Mouse (Mus musculus) heart, embryonic 16.5 days (tissue): ENCODE measurements around the gene Ifit3. TPM values are rescaled to one million over a fixed set of nuclear protein-coding genes. Genes with fewer than 3 reads are reported as not detected.
A peak's percentile ranks its signal among the peaks of the same experiment; 100 is the strongest.

ENCODE experiments used
- ATAC-seq: fragments of 200-750 bp; cut with Nextera tagmentation; replicated peaks from 2 replicates; pipeline ENCODE4 v1.8.0; 2017; ENCODE audit warnings: moderate number of reproducible peaks; ENCODE audit not compliant: insufficient read depth, low FRiP score; ENCODE audit errors: extremely low read depth
- H3K27ac ChIP-seq: fragments of 300-500 bp; sonication (generic); 2 replicates; pipeline ENCODE4 v1.5.1; 2014; ENCODE audit warnings: mild to moderate bottlenecking, low read length, control low read depth, moderate library complexity
- H3K27me3 ChIP-seq: fragments of 300-500 bp; sonication (generic); 2 replicates; pipeline ENCODE4 v1.6.1; 2014; ENCODE audit warnings: low read length, mixed read lengths; ENCODE audit not compliant: control insufficient read depth, insufficient read depth
- H3K36me3 ChIP-seq: fragments of 300-500 bp; sonication (generic); 2 replicates; pipeline ENCODE4 v1.6.1; 2014; ENCODE audit not compliant: control insufficient read depth, insufficient read depth
- H3K4me1 ChIP-seq: fragments of 300-500 bp; sonication (generic); 2 replicates; pipeline ENCODE4 v1.6.1; 2014; ENCODE audit warnings: low read length, mixed read lengths; ENCODE audit not compliant: control insufficient read depth, insufficient read depth
- H3K4me2 ChIP-seq: fragments of 300-500 bp; sonication (generic); 2 replicates; pipeline ENCODE4 v1.6.1; 2014; ENCODE audit warnings: low read depth, mild to moderate bottlenecking, control low read depth, low read length
- H3K4me3 ChIP-seq: fragments of 300-500 bp; sonication (generic); 2 replicates; pipeline ENCODE4 v1.5.1; 2014; ENCODE audit warnings: mild to moderate bottlenecking, control low read depth, low read length
- H3K9ac ChIP-seq: fragments of 300-500 bp; sonication (generic); 2 replicates; pipeline ENCODE4 v1.6.1; 2014; ENCODE audit warnings: low read length, control low read depth
- H3K9me3 ChIP-seq: fragments of 300-500 bp; sonication (generic); replicated peaks from 2 replicates; pipeline ENCODE4 v1.6.1; 2016; ENCODE audit warnings: low read length; ENCODE audit not compliant: control insufficient read depth
- WGBS: fragments of 180-500 bp; shearing (Covaris S2); extraction: QIAGEN DNeasy Blood & Tissue Kit; methylation state at CpG from one replicate; pipeline ENCODE4 v1.1.7; 2014; 5-methylcytosine and 5-hydroxymethylcytosine counted together
- polyA plus RNA-seq: library from polyadenylated mRNA; unstranded; fragments of >200 nt; fragmentation: Nextera tagmentation; extraction: Ambion mirVana; gene quantifications from 2 replicates; pipeline ENCODE4 v1.2.1, GENCODE M21; 2015

Gene Ifit3
- polyA plus RNA-seq, 1 experiment from 2014 or later, result 3.7 TPM

GRCm38 (mm10) chr19:34554061-34554460 lies 29.3 kb upstream of the Ifit3 start:
- Histone ChIP-seq H3K4me3 (no peak overlapping the region), H3K27me3 (no peaks in the 10 kb centered on the region), H3K4me2 (no peak overlapping the region), H3K27ac (peak overlapping the region; percentile 85), H3K4me1 (peaks cover 14% of the 10 kb centered on the region), H3K9ac (no peak overlapping the region), H3K36me3 (no peaks in the 10 kb centered on the region; the same call in 1 of the 2 replicates), H3K9me3 (no peaks in the 10 kb centered on the region)
- no peak for ATAC-seq

GRCm38 (mm10) chr19:34556621-34557020 lies 26.7 kb upstream of the Ifit3 start:
- H3K4me1 ChIP-seq, result peaks cover 14% of the 10 kb centered on the region
- no peak overlapping the region for H3K4me2 ChIP-seq
- H3K4me3 ChIP-seq, result no peak overlapping the region
- H3K9ac ChIP-seq, result no peak overlapping the region
- no peaks in the 10 kb centered on the region for H3K27me3 ChIP-seq
- no peak overlapping the region for H3K27ac ChIP-seq
- no peak for ATAC-seq
- H3K36me3 ChIP-seq, result no peaks in the 10 kb centered on the region; the same call in 1 of the 2 replicates
- no peaks in the 10 kb centered on the region for H3K9me3 ChIP-seq
- WGBS, result 59% methylated on average over 3 of the region's 3 CpGs

GRCm38 (mm10) chr19:34562556-34562955 lies 20.8 kb upstream of the Ifit3 start:
- Histone ChIP-seq H3K9ac (no peak overlapping the region), H3K27ac (no peak overlapping the region), H3K4me1 (0 out of 2 replicates have a peak, but pooled peaks cover 2% of the 10 kb centered on the region), H3K4me2 (no peak overlapping the region), H3K27me3 (no peaks in the 10 kb centered on the region), H3K4me3 (no peak overlapping the region), H3K9me3 (no peaks in the 10 kb centered on the region), H3K36me3 (no peaks in the 10 kb centered on the region; the same call in 1 of the 2 replicates)
- no peak for ATAC-seq

DNA sequence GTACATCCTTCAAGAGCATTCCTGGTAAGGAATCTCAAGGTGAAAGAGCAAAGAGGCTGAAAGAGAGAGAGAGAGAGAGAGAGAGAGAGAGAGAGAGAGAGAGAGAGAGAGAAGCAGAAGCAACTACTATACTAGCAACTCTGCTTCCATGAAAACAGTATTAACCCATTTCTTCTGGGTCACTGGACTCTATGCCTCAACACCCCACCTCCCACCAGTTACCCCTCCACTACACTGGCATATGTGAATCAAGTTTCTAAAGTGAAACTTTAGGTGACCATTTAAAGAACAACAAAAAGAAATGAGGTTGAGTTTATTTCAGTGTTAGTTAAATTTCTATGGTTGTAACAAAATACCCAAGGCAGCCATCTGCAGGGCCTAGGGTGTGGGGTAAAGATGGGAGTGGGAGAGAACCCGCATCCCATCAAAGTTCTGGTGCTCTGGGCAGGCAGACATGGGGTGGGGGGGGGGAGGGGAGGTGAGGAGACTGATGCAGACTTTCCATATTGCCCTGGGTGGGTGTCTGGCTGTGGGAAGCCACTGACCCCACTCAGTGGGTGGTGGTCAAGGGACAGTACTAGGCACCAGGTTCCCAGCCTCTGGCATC lies 17.1 kb upstream of the Ifit3 start:
- no peak overlapping the region for H3K9ac ChIP-seq
- no peak for ATAC-seq
- 87% methylated on average over 1 of the region's 1 CpGs for WGBS
- H3K4me3 ChIP-seq, result no peak overlapping the region
- peaks cover 11% of the 10 kb centered on the region for H3K4me1 ChIP-seq
- no peaks in the 10 kb centered on the region for H3K9me3 ChIP-seq
- H3K27me3 ChIP-seq, result no peaks in the 10 kb centered on the region
- H3K4me2 ChIP-seq, result no peak overlapping the region
- no peaks in the 10 kb centered on the region for H3K36me3 ChIP-seq
- H3K27ac ChIP-seq, result no peak overlapping the region

DNA sequence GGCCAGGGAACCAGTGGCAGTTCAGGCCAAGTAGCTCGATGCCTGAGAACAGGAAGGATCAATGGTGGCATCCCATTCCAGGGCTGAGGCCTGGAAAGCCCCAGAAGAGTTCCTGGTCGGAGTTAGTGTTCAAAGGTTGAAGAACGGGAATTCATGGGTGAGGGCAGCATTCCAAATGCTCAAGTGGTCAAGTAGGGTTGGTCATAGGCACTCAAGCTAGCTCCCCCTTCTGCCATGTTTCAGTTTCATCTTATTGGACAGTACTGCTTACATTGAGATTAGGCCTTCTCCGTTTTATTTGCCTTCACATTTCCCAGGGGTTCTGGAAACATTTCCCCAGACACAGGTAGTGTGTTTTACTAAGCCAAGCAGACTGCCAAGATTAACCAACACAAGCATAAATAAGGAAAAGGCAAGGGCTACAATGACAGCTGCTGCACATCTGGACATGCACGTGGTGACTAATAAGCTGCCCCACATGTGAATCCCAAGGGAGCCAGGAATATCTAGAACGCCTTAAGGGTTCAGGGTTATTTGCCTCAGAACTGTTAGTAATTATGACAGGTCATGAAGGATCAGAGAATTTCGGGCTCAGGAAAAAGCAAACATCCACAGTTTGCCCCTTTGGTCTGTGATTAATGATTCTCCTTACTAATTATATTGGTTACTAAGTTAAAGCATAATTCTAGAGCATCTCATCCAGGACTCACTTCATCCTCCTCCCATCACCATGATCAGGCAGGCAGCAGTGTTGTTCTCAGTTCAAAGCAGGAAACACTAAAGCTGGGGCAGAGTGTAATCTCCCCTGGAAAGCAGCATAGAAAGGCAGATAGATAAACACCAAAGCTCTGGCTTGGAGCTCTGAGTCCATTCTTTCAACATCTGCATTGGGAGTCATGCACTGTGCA lies 14.1 kb upstream of the Ifit3 start:
- H3K27ac ChIP-seq, result no peak overlapping the region
- H3K4me1 ChIP-seq, result peaks cover 8% of the 10 kb centered on the region
- no peaks in the 10 kb centered on the region for H3K9me3 ChIP-seq
- peaks cover 7% of the 10 kb centered on the region; the same call in 1 of the 2 replicates for H3K36me3 ChIP-seq
- no peaks in the 10 kb centered on the region for H3K27me3 ChIP-seq
- no peak overlapping the region for H3K4me2 ChIP-seq
- H3K9ac ChIP-seq, result no peak overlapping the region
- no peak for ATAC-seq
- H3K4me3 ChIP-seq, result no peak overlapping the region
- WGBS, result 68% methylated on average over 7 of the region's 7 CpGs

DNA sequence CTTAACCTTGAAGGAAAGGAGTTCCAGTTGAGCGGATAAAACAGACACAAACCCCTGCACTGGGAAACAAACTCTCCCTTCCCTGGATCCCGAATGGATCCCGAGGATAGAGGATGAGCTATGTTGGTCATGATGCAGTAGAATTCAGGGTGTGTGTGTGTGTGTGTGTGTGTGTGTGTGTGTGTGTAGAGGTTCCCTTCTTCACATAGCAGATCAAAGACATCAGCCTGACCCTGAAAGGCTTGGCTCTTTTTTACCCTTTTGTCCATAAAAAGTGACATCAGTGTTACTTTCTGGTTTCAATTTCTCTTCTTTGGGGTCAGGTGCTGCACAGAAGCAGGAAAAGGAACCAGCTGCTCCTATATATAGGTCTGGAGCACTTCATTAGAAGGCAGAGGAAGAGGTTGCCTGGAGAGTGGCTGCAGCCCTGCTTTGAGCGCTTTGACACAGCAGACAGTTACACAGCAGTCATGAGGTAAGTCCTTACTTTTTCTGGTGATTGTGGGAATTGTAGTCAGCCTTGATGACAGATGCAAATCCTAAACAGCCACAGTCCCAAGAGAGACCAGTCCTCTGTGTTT lies 13.3 kb upstream of the Ifit3 start:
- Histone ChIP-seq H3K4me1 (peaks cover 8% of the 10 kb centered on the region), H3K9ac (no peak overlapping the region), H3K4me3 (no peak overlapping the region), H3K36me3 (peaks cover 7% of the 10 kb centered on the region; the same call in 1 of the 2 replicates), H3K4me2 (no peak overlapping the region), H3K27ac (no peak overlapping the region), H3K27me3 (no peaks in the 10 kb centered on the region), H3K9me3 (no peaks in the 10 kb centered on the region)
- 49% methylated on average over 4 of the region's 4 CpGs for WGBS
- ATAC-seq, result 0 out of 2 replicates have a peak, but pooled peaks have one; percentile 52

- peaks cover 8% of the 10 kb centered on the region for H3K4me1 ChIP-seq
- 92% methylated on average over 1 of the region's 1 CpGs for WGBS
- no peak overlapping the region for H3K4me3 ChIP-seq
- H3K9ac ChIP-seq, result no peak overlapping the region
- H3K36me3 ChIP-seq, result peaks cover 7% of the 10 kb centered on the region; the same call in 1 of the 2 replicates
- no peaks in the 10 kb centered on the region for H3K9me3 ChIP-seq
- no peak for ATAC-seq
- H3K27me3 ChIP-seq, result no peaks in the 10 kb centered on the region
- no peak overlapping the region for H3K27ac ChIP-seq
- no peak overlapping the region for H3K4me2 ChIP-seq
These were observed 12.3 kb upstream of the Ifit3 start for GRCm38 (mm10) chr19:34571080-34571479.

DNA sequence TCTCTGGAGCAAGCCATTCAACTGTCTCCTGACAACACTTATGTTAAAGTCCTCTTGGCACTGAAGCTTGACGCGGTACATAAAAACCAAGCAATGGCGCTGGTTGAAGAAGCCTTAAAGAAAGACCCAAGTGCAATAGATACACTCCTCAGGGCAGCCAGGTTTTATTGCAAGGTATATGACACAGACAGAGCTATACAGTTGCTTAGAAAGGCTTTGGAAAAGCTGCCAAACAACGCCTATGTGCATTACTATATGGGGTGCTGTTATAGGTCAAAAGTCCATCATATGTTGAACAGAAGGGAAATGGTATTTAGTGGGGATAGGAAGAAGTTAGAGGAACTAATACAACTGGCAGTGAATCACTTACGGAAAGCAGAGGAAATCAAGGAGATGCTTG lies 9.7 kb upstream of the Ifit3 start:
- no peak overlapping the region for H3K4me2 ChIP-seq
- no peaks in the 10 kb centered on the region for H3K27me3 ChIP-seq
- no peak for ATAC-seq
- no peak overlapping the region for H3K4me3 ChIP-seq
- H3K27ac ChIP-seq, result no peak overlapping the region
- 94% methylated on average over 5 of the region's 5 CpGs for WGBS
- H3K9me3 ChIP-seq, result no peaks in the 10 kb centered on the region
- peaks cover 8% of the 10 kb centered on the region for H3K4me1 ChIP-seq
- H3K36me3 ChIP-seq, result peaks cover 7% of the 10 kb centered on the region; the same call in 1 of the 2 replicates
- H3K9ac ChIP-seq, result no peak overlapping the region

- H3K36me3 ChIP-seq, result peaks cover 7% of the 10 kb centered on the region; the same call in 1 of the 2 replicates
- no peak overlapping the region for H3K4me2 ChIP-seq
- H3K4me3 ChIP-seq, result no peak overlapping the region
- no peaks in the 10 kb centered on the region for H3K27me3 ChIP-seq
- H3K9me3 ChIP-seq, result no peaks in the 10 kb centered on the region
- WGBS, result 53% methylated on average over 1 of the region's 1 CpGs
- no peak for ATAC-seq
- H3K27ac ChIP-seq, result no peak overlapping the region
- H3K9ac ChIP-seq, result no peak overlapping the region
- no peaks in the 10 kb centered on the region for H3K4me1 ChIP-seq
These were observed 6.2 kb upstream of the Ifit3 start for GRCm38 (mm10) chr19:34577121-34577520.
